Mouse (Mus musculus): ENCODE measurements around the gene Agt. TPM values are rescaled to one million over a fixed set of nuclear protein-coding genes. Genes with fewer than 3 reads are reported as not detected.

Gene Agt
- total RNA-seq, 2 experiments from 2014 or later, result 3.0 to 9.0 TPM

DNA sequence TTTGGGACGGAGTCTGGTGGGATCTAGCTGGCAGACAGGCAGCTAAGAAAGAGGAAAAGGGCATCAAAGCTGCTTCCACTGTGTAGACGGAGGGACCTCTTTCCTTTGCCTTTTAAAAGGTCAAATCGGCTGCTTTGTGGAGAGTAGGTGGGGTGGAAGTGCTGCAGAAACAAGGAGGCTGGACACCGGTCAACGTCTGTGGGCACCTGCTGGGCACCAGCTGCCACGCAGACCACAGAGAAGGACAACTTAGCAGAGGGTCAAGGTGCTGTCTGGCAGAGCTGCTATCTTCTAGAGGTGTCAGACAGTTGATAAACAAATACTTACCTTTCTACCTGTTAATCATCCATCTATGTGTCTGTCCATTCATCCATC is 61.2 kb downstream of the Agt start:
- DNase-seq, result peak; percentile 40
- intact Hi-C loops (cut with DNase I), result no loop called here

DNA sequence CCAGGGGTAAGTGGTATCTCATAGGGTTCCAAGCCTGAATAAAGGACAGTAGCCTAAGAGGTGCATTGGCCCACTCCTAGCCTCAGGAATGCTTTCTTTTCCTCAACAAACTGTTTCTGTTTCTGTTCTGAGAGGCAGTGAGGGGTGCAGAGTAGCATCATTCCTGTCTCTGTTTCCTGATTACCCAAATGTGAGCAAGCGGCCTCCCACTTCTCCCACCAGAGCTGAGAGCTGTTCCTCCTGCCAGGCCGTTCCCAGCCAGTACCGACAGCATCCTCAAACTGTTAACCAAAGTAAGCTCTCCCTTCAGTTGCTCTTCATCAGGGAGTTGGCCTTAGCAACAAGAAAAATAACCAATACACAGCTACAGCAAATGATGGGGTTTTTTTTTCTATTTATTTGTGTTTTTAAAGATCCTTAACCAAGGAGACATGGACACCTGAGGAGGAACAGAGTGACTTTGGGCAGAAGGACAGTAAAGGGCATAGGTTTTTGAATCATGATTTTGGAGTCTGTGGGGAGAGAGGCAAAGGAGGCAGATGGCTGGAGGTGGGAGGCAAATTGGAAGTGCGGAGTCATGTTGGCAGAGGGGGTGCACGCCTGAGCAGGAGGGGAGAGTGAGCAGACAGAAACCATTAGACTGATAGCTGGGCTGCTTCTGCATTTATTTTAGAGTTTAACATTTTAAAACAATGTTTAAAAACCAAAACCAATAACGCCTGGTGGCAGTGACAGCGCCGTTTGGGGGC is 61.8 kb downstream of the Agt start:
- intact Hi-C loops (cut with DNase I), result no loop called here
- peak; percentile 70 for DNase-seq

Other genes starting within 250 kb of the Agt start
- 10 to 100 TPM; 62.3 to 64.6 TPM for gene Pgbd5, start 130.0 kb downstream of the Agt start, total RNA-seq (2021)
- 10 to 100 TPM; 37.2 to 38.6 TPM for gene Cog2, start 48.9 kb downstream of the Agt start, total RNA-seq (2021)
- under 1 TPM in 1 of 2 experiments, not detected in 1; 0.32 TPM for gene Capn9, start 6.4 kb upstream of the Agt start, total RNA-seq (2021)
- gene 2310022B05Rik, start 93.7 kb upstream of the Agt start, total RNA-seq (2021), result 10 to 100 TPM; 86.2 to 89.8 TPM
- 10 to 100 TPM; 72.6 to 73.2 TPM for gene Ttc13, start 152.3 kb upstream of the Agt start, total RNA-seq (2021)
- gene Arv1, start 152.4 kb upstream of the Agt start, total RNA-seq (2021), result 10 to 100 TPM; 23.3 to 24.7 TPM
- under 1 TPM; 0.28 to 0.44 TPM for gene Fam89a, start 182.1 kb upstream of the Agt start, total RNA-seq (2021)
- gene Trim67, start 223.4 kb upstream of the Agt start, total RNA-seq (2021), result 100 to 1,000 TPM; 251 to 271 TPM

Data from left cerebral cortex, postnatal 4 days (tissue).